ENCODE assay signal across 12 mouse cellular contexts in the genomic region with DNA sequence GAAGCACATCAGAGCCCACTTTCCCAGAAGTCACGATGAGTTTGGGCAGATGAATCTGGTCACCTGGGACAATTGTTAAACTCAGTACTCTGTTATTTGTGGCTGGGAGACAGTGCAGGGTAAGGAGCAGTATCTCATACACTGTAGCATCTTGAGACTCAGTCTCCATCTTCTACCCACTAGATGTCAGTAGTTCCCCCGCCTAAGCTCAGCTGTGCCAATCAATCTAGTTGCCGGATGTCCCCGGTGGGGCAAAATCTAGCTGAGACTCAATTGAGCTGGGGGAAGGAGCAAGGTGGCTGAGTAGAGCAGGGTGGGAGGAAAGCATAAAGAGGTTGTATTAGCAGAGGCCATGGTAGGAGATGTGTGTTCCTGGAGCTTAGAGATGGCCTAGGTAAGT. TPM values are rescaled to one million over a fixed set of nuclear protein-coding genes. Genes with fewer than 3 reads are reported as not detected.
DNase-seq lines count a peak whose midpoint lies in the region; ATAC-seq and TF ChIP-seq lines count a peak whose summit lies in the region.
"Had no signal": no experiment of that assay in that cellular context is flagged by ENCODE, and none has a peak within 500 bp of the region (broad histone marks: within the 10 kb centered on the region; RNA-seq: fewer than 3 reads in every experiment).

No protein-coding gene starts in this region.

- 31% methylated on average over 4 of the region's 4 CpGs for WGBS in hindbrain, postnatal 0 days

- H3K4me3 ChIP-seq in CH12.LX (replicated peaks in 1 of 3; ENCODE audit: low read depth in 2 of 3, low read length in 2 of 3, poor library complexity in 1 of 3) = no peak overlapping the region
- H3K4me3 ChIP-seq in hindbrain, postnatal 0 days (ENCODE audit: low read length) = no peak overlapping the region
- H3K4me3 ChIP-seq: limb, embryonic 15.5 days had no signal

- no peak overlapping the region for H3K4me2 ChIP-seq in CH12.LX (ENCODE audit: insufficient read depth, low read depth, poor library complexity, severe bottlenecking)
- H3K4me2 ChIP-seq in hindbrain, postnatal 0 days (ENCODE audit: low read depth, low read length) = no peak overlapping the region
- H3K4me2 ChIP-seq: limb, embryonic 15.5 days had no signal

- intact Hi-C loops in heart, postnatal 10 days (cut with DNase I) = loop anchor here (5.0 kb wide), 1 partner anchor 216 kb away; no protein-coding TSS in a partner anchor

- no peak for TF ChIP-seq EP300 in CH12.LX (IDR thresholded peaks at IDR 0.05; ENCODE audit: low read length)

- no peaks in the 10 kb centered on the region for H3K27me3 ChIP-seq in CH12.LX (replicated peaks)
- H3K27me3 ChIP-seq in Patski = no peaks in the 10 kb centered on the region
- no peaks in the 10 kb centered on the region for H3K27me3 ChIP-seq in hindbrain, postnatal 0 days (ENCODE audit: insufficient read depth, low read length)
- H3K27me3 ChIP-seq: limb, embryonic 15.5 days had no signal

- TF ChIP-seq CTCF in CH12.LX (conservative IDR thresholded peaks at IDR 0.05 in 1 of 2, IDR thresholded peaks at IDR 0.05 in 1 of 2; ENCODE audit: low read depth in 2 of 2, low read length in 2 of 2) = peak; percentile 20 to 81; a peak in 2 of 4 replicates
- peak; percentile 42 for TF ChIP-seq CTCF in Patski (IDR thresholded peaks at IDR 0.05)
- peak; percentile 55 for TF ChIP-seq CTCF in hindbrain, postnatal 0 days (IDR thresholded peaks at IDR 0.05; ENCODE audit: low read depth)

- in situ Hi-C loops in CH12.LX (cut with MboI; ENCODE audit: low pct_ligation_motif_present, low pct_unique_long_range_greater_than_20kb, low sequenced_read_pairs) (no loop called here), Patski (cut with MboI; ENCODE audit: low pct_unique_long_range_greater_than_20kb) (no loop called here)

- H3K79me2 ChIP-seq in CH12.LX (replicated peaks; ENCODE audit: control insufficient read depth, extremely low read depth, insufficient read depth, poor library complexity, severe bottlenecking) = no peaks in the 10 kb centered on the region

- dilution Hi-C loops in CH12.LX (cut with MboI; ENCODE audit: extremely low pct_ligation_motif_present, extremely low pct_unique_long_range_greater_than_20kb, low sequenced_read_pairs) = no loop called here

- CTCF ChIA-PET in Patski (lab: Charles Lee) = interaction anchor here (1.1 kb wide), 1 partner anchor 13 kb away, joined by 3 read pairs; no protein-coding TSS in a partner anchor

- DNase-seq in kidney, adult 9 months = peak; percentile 17
- no peak for DNase-seq in kidney, postnatal 4 days
- DNase-seq in CH12.LX (ENCODE audit: extremely low read depth) (peak; percentile 65), Patski (ENCODE audit: low read depth, low spot score) (no peak)
- DNase-seq in hindbrain, postnatal 0 days (ENCODE audit: low spot score) = peak; percentile 56
- no peak for DNase-seq in adrenal gland, postnatal 4 days (ENCODE audit: low spot score in 2 of 2)
- no peak for DNase-seq in heart, postnatal 10 days
- DNase-seq in heart, adult 8-10 months (ENCODE audit: low spot score) = no peak
- DNase-seq: cerebellum, adult 8-10 months; gastrocnemius, postnatal 10 days; kidney, postnatal 25 days had no signal

- no peaks in the 10 kb centered on the region for H3K36me3 ChIP-seq in CH12.LX (replicated peaks in 1 of 2; ENCODE audit: control insufficient read depth in 1 of 2, insufficient read depth in 1 of 2, low read length in 1 of 2)
- no peaks in the 10 kb centered on the region for H3K36me3 ChIP-seq in hindbrain, postnatal 0 days (ENCODE audit: insufficient read depth, low read length)
- H3K36me3 ChIP-seq: limb, embryonic 15.5 days had no signal

- POLR2A ChIA-PET in Patski (lab: Charles Lee) = interaction anchor here (0.7 kb wide), 1 partner anchor 636 kb away, joined by 3 read pairs; no protein-coding TSS in a partner anchor

- TF ChIP-seq POLR2A in CH12.LX (IDR thresholded peaks at IDR 0.05; ENCODE audit: low read depth, low read length) = no peak

- peak; percentile 80 for TF ChIP-seq RAD21 in CH12.LX (IDR thresholded peaks at IDR 0.05; ENCODE audit: low read depth, low read length)

- ATAC-seq in Patski = no peak
- no peak for ATAC-seq in hindbrain, postnatal 0 days

- H3K4me1 ChIP-seq in CH12.LX (ENCODE audit: control insufficient read depth in 1 of 2, insufficient read depth in 2 of 2) = peaks cover 0 to 5% of the 10 kb centered on the region in 2 experiments; a peak in 2 of 4 replicates
- H3K4me1 ChIP-seq in hindbrain, postnatal 0 days (ENCODE audit: insufficient read depth, low read length) = no peaks in the 10 kb centered on the region
- H3K4me1 ChIP-seq: limb, embryonic 15.5 days had no signal

- H3K9me3 ChIP-seq in CH12.LX (replicated peaks; ENCODE audit: low read length) = no peaks in the 10 kb centered on the region
- no peaks in the 10 kb centered on the region for H3K9me3 ChIP-seq in hindbrain, postnatal 0 days (ENCODE audit: low read length)
- H3K9me3 ChIP-seq: limb, embryonic 15.5 days had no signal

- no peak overlapping the region for H3K27ac ChIP-seq in CH12.LX (ENCODE audit: insufficient read depth, low read depth)
- no peak overlapping the region for H3K27ac ChIP-seq in hindbrain, postnatal 0 days
- H3K27ac ChIP-seq: limb, embryonic 15.5 days had no signal

- no peak overlapping the region for H3K9ac ChIP-seq in CH12.LX (ENCODE audit: insufficient read depth, low read depth)
- H3K9ac ChIP-seq in hindbrain, postnatal 0 days (replicated peaks; ENCODE audit: low read length) = no peak overlapping the region
- H3K9ac ChIP-seq: limb, embryonic 15.5 days had no signal

TF ChIP-seq in CH12.LX, 34 proteins besides CTCF, POLR2A, EP300 and RAD21:
- TF ChIP-seq ZKSCAN1 (IDR thresholded peaks at IDR 0.05; ENCODE audit: borderline replicate concordance, low read depth, low read length) (no peak), ELF1 (IDR thresholded peaks at IDR 0.05; ENCODE audit: low read depth, low read length) (no peak), MAFK (IDR thresholded peaks at IDR 0.05; ENCODE audit: insufficient replicate concordance, low read length) (no peak), MAX (IDR thresholded peaks at IDR 0.05; ENCODE audit: low read length) (no peak), POLR2AphosphoS2 (IDR thresholded peaks at IDR 0.05; ENCODE audit: low read depth, low read length) (no peak), ZMIZ1 (IDR thresholded peaks at IDR 0.05; ENCODE audit: low read depth, low read length) (no peak), JUN (IDR thresholded peaks at IDR 0.05; ENCODE audit: insufficient read depth, low read depth, low read length) (no peak), SMC3 (IDR thresholded peaks at IDR 0.05; ENCODE audit: low read depth, low read length) (peak; percentile 81), TBP (conservative IDR thresholded peaks at IDR 0.05; ENCODE audit: low read depth, low read length) (no peak), USF1 (IDR thresholded peaks at IDR 0.05; ENCODE audit: low read depth, low read length) (no peak), ZC3H11A (IDR thresholded peaks at IDR 0.05; ENCODE audit: low read depth, low read length) (peak; percentile 29; the same call in 1 of the 2 replicates), UBTF (IDR thresholded peaks at IDR 0.05; ENCODE audit: low read depth, low read length) (no peak), NRF1 (IDR thresholded peaks at IDR 0.05; ENCODE audit: low read depth, low read length) (no peak), MEF2A (IDR thresholded peaks at IDR 0.05; ENCODE audit: borderline replicate concordance, low read depth, low read length) (no peak), SIN3A (IDR thresholded peaks at IDR 0.05; ENCODE audit: low read length) (no peak)

RNA-seq across cellular contexts. Expression of a gene that starts 57.7 kb away (rescaled TPM):
- total RNA-seq in CH12.LX (2012; rRNA removed) = 111 and 126 TPM in 2 replicates
- 222 and 233 TPM in 2 replicates for total RNA-seq in CH12.LX (2014; rRNA removed)
- 142 and 184 TPM in 2 replicates for polyA plus RNA-seq in CH12.LX (2012; ENCODE audit: insufficient read length, low read depth)
- 48.6 TPM for polyA plus RNA-seq in Patski (2021)
- total RNA-seq in hindbrain, postnatal 0 days (2014; rRNA removed) = 11.9 and 19.8 TPM in 2 replicates
- 40.6 and 42.1 TPM in 2 replicates for polyA plus RNA-seq in hindbrain, postnatal 0 days (2015; fragmentation: Nextera tagmentation; extraction: Ambion mirVana)
- total RNA-seq in adrenal gland, postnatal 4 days (2021) = 10 to 100 TPM; 40.6 to 44.4 TPM
- 10 to 100 TPM; 51.5 to 64.0 TPM for total RNA-seq in heart, postnatal 10 days (2021)
- total RNA-seq in heart, adult 8-10 months (2022) = 10 to 100 TPM; 70.1 to 93.5 (median 79.8) TPM

RNA-seq across cellular contexts. Expression of a gene that starts 57.8 kb away (rescaled TPM):
- total RNA-seq in CH12.LX (2012; rRNA removed) (66.9 and 78.9 TPM in 2 replicates), CH12.LX (2014; rRNA removed) (131 and 140 TPM in 2 replicates)
- polyA plus RNA-seq in CH12.LX (2012; ENCODE audit: insufficient read length, low read depth) (97.4 and 104 TPM in 2 replicates), Patski (2021) (43.4 TPM)
- 47.2 and 59.6 TPM in 2 replicates for total RNA-seq in hindbrain, postnatal 0 days (2014; rRNA removed)
- polyA plus RNA-seq in hindbrain, postnatal 0 days (2015; fragmentation: Nextera tagmentation; extraction: Ambion mirVana) = 66.5 and 67.0 TPM in 2 replicates
- 10 to 100 TPM; 64.6 to 75.5 TPM for total RNA-seq in adrenal gland, postnatal 4 days (2021)
- total RNA-seq in heart, postnatal 10 days (2021) = 100 to 1,000 TPM; 133 to 140 TPM
- total RNA-seq in heart, adult 8-10 months (2022) = 100 to 1,000 TPM; 143 to 179 (median 163) TPM

Comparison
In these comparisons a context has a peak if more than half of its experiments do, and no peak if none do; other contexts are left out.
1. DNase-seq: peak in kidney, adult 9 months (single experiment), CH12.LX (single experiment) and hindbrain, postnatal 0 days (single experiment); none in kidney, postnatal 4 days (0 of 2), Patski (single experiment), adrenal gland, postnatal 4 days (0 of 2), heart, postnatal 10 days (0 of 2) and heart, adult 8-10 months (single experiment).
2. Peak in every context shown above with its lines, with median percentiles within 50 percentile points of each other: CTCF ChIP-seq.